Mouse (Mus musculus) adrenal gland, adult 2 months (tissue): ENCODE data around the gene Irf5. TPM values are rescaled to one million over a fixed set of nuclear protein-coding genes. Genes with fewer than 3 reads are reported as not detected.

Experiments used
- DNase-seq: peaks from one replicate; pipeline ENCODE4 v3.0.0; 2021
- long read RNA-seq: library from polyadenylated mRNA; stranded (forward); transcript quantifications from one replicate; pipeline ENCODE4 v2.0.0, GENCODE M21; 2021
- polyA plus RNA-seq: library from polyadenylated mRNA; depleted of rRNA; stranded (reverse); fragments of >200 nt; gene quantifications from 2 replicates; pipeline ENCODE4 v1.2.3, GENCODE M21; 2012; rRNA removed
- total RNA-seq, 2 experiments: library from RNA; stranded (reverse); gene quantifications; 2 replicates each; pipeline ENCODE4 v1.2.3; 2021

Irf5 gene
- total RNA-seq (1 to 10 TPM; 4.9 to 6.6 TPM), polyA plus RNA-seq (15.0 and 15.1 TPM in 2 replicates)
- long read RNA-seq, transcript Irf5-201 (9 exons, 2,189 nt) = major isoform, 5 of 6 reads
- long read RNA-seq, partial matches to known transcripts = 0 of 6 reads
- long read RNA-seq, other reads (novel, unspliced or antisense) = 1 of 6 reads

GRCm38 (mm10) chr6:29526281-29527251 lies at the start of gene Irf5:
TSS of gene Irf5 (plus strand) at chr6:29526625.
- peak; percentile 55 for DNase-seq

GRCm38 (mm10) chr6:29482691-29483090 lies 43.7 kb upstream of the Irf5 start:
- no peak for DNase-seq

DNA sequence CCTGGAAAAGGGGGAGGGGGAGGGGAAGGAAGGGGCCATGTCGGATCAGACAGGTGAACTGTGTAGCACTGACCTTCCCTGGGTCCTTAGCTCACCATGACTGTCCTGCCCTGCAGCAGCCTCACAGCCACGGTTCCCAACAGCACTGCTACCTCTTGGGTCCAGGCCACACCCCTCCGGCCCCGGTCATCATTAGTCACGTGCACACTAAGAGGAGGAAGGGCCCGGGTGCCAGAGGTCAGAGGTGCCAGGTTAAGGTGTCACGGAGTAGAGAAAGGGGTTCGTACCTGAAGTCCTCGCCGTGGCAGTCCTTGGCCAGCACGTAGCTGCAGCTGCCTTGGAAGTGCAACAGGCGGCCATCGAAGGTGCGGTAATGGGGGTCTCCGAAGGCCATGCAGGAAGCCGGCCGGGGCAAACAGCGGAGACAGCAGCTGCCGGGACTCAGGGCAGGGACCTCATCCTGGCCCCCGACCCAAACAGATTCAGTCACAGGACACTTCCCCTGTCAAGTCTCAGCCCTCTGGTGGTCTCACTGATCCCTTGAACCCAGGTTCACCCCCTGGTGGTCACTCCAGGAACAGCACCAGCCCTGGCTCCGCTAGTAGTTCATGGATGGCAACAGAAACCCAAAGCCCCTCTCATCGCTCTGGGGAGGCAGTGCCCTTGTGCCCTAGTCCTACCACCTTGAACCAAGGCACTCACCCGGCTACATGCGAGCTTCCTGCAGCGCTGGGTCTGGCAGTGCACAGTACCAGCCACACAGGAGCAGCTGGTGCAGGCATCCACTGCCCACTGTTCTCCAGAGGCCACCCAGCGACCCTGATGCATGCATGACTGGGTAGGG lies 41.5 kb upstream of the Irf5 start:
- DNase-seq = peak; percentile 54

DNA sequence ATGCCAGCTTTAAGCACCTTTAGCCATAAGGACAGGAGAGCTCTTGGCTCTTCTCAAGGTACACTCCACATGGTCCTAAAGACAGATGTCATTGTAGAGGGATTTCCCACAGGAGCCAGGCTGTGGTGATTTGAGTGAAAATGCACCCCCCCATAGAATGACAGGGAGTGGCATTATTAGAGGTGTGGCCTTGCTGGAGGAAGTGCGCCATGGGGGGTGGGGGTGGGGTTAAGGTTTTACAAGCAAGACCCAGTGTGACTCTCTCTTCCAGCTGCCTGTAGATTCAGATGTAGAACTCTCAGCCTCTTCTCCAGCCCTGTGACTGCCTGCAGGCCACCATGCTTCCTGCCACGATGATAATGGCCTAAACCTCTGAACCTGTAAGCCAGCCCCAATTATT lies 40.5 kb upstream of the Irf5 start:
- no peak for DNase-seq

GRCm38 (mm10) chr6:29494101-29494500 lies 32.3 kb upstream of the Irf5 start:
- DNase-seq = peak; percentile 50

DNA sequence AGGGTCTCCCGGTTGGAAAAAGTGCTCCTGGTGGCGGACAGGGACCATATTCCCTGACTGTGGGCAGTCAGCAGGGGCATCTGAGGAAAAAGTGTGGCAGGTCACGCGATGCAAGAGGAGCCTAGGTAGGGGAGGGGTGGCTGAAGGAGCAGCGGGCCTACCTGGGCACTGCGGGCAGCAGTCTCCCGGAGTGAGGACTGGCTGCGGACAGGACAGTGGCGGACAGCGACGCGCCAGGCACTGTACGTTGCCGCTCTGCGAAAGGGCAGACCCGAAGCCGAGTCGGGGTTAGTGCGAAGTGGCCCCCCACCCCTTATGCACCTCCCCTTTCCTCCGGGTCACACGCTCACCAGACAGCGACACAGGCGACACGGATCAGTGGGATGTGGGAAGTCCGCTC lies 30.2 kb upstream of the Irf5 start:
- DNase-seq = no peak

DNA sequence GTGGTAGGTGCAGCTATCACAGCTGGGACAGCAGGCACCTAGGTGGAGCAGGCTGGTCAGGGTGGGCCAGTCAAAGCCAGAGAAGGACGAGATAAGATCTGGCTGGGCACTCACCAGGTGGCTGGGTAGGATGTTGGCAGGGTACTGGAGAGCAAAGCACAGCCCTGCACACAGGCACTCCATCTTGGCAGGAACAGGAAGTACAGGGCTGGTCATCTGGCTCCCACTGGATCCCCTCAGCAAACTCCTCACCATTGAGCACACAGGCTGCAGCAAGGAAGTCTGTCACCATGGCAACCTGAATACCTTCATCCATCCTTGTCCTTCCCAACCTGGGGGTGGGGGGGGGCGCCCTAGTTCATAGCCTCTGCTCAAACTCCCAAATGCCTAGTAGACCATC lies 28.6 kb upstream of the Irf5 start:
- no peak for DNase-seq

- no peak for DNase-seq
These were observed 26.2 kb upstream of the Irf5 start for GRCm38 (mm10) chr6:29500177-29500576.

DNA sequence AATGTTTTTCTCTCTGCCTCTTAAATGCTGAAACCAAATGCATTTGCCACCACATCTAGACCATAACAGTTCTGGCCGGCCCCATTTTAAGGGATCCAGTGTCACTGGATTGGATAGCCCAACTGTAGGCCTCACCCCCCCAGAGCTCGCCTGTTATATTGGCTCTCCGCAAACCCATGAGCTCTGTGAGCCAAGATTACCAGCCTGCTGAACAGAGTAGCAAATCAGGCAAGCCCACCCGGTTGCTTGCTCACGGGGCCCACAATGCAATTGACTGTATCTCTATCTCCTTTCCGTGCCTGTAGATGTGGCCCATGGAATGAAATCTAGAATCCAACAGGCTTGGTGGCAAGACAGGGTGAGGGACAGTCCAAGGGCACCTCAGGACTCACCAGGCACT lies 25.6 kb upstream of the Irf5 start:
- no peak for DNase-seq

DNA sequence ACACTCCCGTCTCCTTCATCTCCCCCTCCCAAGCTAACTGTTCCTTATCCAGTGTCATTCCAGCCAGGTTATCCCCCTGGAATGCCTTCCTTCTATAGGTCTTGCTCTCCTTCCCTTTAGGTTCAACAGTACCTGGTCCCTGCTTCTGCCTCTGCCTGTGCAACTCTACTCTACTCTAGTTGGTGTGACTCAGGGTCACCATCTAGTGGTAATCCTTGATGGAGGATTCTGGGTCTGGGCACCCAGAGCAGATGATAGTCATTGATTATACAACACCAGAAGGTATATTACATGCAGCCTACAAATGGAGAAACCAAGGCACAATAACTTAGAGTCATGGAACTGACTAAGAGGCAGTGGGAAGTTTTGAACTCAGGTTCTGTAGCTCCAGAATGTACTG lies 24.8 kb upstream of the Irf5 start:
- DNase-seq = no peak

GRCm38 (mm10) chr6:29505493-29505892 lies 20.9 kb upstream of the Irf5 start:
- DNase-seq = no peak

- DNase-seq = no peak
These were observed 19.6 kb upstream of the Irf5 start for GRCm38 (mm10) chr6:29506834-29507233.

DNA sequence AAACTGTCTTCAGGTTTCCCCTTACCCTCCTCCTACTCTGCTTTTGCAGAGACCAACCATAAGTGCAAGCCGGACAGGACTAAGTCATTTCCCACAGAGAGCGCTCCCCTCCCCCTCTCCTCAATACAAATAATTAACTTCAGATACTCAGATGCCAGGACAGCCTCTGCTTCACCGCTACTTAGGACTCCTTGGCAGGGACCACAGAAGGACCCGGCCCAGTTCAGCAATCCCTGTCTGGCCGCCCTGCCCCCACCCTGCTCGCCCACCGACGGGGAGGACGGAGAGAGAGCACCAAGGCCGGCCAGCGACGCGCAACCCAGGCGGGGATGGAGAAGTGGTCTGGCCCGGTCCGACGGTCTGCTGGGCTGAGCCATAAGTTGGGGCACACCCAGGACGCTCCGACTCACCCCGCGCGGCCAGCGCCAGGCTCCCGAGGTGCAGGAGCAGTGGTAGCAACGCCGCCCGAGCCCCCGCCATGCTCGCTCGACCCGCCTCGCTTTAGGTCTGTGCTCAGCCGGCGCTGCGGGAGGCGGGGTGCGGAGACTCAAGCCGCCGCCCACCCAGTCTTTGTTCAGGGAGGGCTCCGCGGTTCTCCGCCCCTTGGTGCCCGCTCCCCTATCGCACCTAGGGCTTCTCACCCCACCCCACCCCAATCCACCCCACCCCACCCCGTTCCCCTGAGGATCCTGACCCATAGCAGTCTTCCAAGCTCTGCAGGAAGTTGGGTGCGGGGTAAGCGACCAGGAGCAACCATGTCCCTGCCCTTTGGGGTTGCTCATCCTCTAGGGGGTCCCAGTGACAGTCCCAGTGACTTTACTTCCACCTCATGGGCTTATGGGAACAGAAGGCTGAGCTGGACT lies 18.7 kb upstream of the Irf5 start, which contains the start of gene Kcp:
TSS of gene Kcp (minus strand) at position 506 of the 863 bp plus-strand sequence.
- DNase-seq = peak; percentile 18

GRCm38 (mm10) chr6:29509086-29509485 lies 17.3 kb upstream of the Irf5 start:
- no peak for DNase-seq

DNA sequence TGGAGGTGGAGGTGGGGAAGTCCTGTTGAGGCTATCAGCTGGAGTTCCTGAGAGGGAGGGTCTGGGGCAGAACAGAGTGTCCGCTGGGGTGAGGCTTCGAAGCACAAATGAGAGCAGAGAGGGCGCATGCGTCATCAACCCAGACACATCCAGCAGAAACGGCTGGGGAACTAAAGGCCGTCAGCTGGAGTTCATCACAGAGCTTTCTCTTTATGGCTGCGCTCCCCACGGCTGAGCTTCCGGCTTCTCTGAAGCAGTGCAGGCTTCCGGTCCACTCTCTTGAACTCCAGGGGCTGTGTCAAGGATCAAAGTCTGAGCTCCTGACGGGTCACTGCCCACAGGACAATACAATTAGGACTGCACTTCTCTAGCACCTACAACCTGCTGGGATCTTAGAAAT lies 13.1 kb upstream of the Irf5 start:
- DNase-seq = no peak

- DNase-seq = peak; percentile 72
These were observed 9.3 kb upstream of the Irf5 start for GRCm38 (mm10) chr6:29517139-29517538.

DNA sequence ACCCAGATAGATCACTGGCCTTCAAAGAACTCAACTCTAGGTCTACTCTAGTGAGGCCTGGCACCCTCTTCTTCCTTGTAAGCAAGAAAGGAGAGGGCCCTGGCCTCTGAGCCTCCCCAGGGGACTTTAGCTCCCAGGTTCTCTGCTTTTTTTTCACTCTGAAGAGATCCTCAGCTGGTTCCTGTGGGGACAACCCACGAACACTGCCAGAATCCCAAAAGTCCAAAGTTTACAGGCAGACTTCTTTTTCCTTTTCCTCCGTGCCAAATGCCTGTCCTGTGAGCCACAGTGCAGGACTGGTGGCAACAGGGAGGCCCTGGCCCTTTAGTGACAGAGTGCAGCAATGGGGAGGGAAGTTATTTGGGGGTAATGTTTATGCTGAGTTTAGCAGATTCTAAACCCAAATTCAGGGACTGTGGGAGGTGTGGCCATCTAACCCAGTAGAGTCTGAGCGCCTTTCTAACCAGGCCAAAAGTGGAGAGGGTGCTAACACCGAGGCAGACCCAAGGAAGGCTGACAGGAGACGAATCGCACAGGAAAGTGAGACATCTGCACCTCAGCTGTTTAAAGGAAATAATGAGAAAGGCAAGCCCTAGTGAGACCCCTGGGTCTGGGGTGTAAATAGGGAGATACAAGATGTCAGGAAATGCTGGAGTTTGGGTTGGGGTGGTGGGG lies 3.7 kb upstream of the Irf5 start:
- DNase-seq = no peak

DNA sequence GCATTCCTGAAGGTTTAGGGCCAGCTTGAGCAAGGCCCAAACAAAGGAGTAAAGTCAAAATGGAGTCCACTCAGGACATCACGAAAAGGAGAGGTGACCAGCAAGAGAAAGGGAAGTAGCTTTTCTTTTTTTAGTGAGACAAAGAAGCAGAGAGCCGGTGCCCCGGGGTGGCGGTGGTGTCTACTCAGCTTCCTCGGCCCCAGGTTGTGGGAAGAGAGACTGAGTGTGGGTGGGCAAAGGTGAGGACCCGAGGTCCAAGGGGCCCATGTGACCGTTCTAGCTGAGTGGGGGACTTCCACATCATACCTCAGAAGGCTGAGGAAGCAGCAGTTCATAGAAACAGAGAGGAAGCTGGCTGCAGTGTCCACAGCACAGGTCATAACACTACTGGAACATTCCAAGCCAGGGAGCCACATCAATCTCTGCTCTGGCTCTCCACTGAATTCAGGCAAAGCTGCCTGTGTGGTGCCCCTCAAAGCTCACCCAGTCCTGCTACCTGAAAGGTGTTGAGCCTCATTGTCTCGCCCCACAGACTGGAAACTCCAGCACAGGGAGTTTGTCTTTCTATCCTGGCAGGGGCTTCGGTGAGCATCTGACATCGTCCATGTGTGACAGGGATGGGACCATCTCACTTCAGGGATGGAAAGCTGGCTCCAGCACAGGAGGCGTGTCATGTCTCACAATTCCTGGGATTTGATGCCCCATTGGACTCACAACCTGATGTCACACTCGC lies 3.0 kb upstream of the Irf5 start:
- no peak for DNase-seq

DNA sequence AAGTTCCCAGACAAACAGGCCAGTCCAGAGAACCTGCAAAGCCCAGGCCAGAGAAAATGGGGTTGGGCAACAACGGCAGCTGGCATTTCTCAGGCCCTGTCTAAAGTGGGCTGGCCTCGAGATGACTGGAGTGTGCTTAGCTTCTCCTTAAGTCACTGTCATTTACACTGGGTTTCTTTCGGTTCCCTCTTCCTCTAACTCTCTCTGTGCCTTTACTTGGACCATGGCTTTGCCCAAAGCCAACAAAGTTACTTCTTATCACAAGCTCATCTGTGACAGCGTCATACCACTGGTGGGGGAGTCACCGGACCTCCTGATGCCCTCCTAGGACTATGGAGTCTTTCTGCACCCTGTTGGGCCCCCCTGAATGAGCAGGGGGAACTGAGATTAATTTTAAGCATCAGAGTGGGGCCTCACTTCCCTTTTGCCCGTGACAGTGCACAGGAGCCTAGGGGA lies 2.4 kb upstream of the Irf5 start:
- DNase-seq = no peak

DNA sequence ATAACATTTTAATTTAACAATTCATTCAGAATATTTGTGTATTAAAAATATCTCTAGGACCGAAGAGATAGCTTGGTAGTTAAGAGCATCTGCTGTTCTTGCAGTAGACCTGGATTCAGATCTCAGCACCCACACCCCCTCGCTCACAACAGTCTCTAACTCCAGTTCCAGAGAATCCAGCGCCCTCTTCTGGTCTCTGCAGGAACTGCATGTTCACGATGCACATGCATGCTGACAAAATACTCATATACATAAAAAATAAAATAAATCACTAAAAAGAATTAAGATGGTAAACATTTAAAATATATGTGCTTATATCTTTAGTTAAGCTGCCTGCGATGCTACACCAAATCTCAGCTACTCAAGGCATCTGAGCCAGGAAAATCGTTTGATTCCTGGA lies 1.2 kb upstream of the Irf5 start:
- DNase-seq = no peak
